Mouse (Mus musculus) adrenal gland, postnatal 10 days (tissue): ENCODE measurements around the gene Ddx28. TPM values are rescaled to one million over a fixed set of nuclear protein-coding genes. Genes with fewer than 3 reads are reported as not detected.

Experiments
- DNase-seq: peaks from one replicate; pipeline ENCODE4 v3.0.0; 2021; ENCODE audit warnings: mixed read lengths
- total RNA-seq, 2 experiments: library from RNA; stranded (reverse); gene quantifications; 2 replicates each; pipeline ENCODE4 v1.2.3; 2021

The Ddx28 gene
- total RNA-seq, 2 experiments from 2014 or later = 13.1 to 16.2 TPM

- DNase-seq = peak; percentile 42
Measured at GRCm38 (mm10) chr8:105966692-105967311, 44.9 kb downstream of the Ddx28 start.

- DNase-seq = peak; percentile 91
Measured at GRCm38 (mm10) chr8:105965905-105966341, 45.8 kb downstream of the Ddx28 start, which contains the start of gene Slc12a4. Slc12a4 (minus strand) TSS chr8:105966097.

- DNase-seq = peak; percentile 74
Measured at GRCm38 (mm10) chr8:105965266-105965904, 46.3 kb downstream of the Ddx28 start.

GRCm38 (mm10) chr8:105964506-105965265 is 47.0 kb downstream of the Ddx28 start:
- no peak for DNase-seq

GRCm38 (mm10) chr8:105961536-105961935 is 50.1 kb downstream of the Ddx28 start:
- no peak for DNase-seq

GRCm38 (mm10) chr8:105961101-105961500 is 50.6 kb downstream of the Ddx28 start:
- DNase-seq = no peak

Other genes with a start within 250 kb of the Ddx28 start
- gene Ranbp10, start 184.5 kb downstream of the Ddx28 start, total RNA-seq = 10 to 100 TPM; 25.4 to 30.0 TPM
- not detected for gene Tsnaxip1, start 184.2 kb downstream of the Ddx28 start, total RNA-seq
- 10 to 100 TPM in 1 of 2 experiments, 1 to 10 TPM in 1; 7.6 to 10.4 TPM for gene Cenpt, start 158.6 kb downstream of the Ddx28 start, total RNA-seq
- gene Thap11, start 156.8 kb downstream of the Ddx28 start, total RNA-seq = 10 to 100 TPM; 28.3 to 32.0 TPM
- gene Nutf2, start 151.3 kb downstream of the Ddx28 start, total RNA-seq = 10 to 100 TPM; 39.1 to 40.1 TPM
- gene Edc4, start 131.0 kb downstream of the Ddx28 start, total RNA-seq = 10 to 100 TPM; 28.0 to 35.3 TPM
- under 1 TPM in 1 of 2 experiments, not detected in 1; 0.55 TPM for gene Nrn1l, start 118.3 kb downstream of the Ddx28 start, total RNA-seq
- 10 to 100 TPM; 32.9 to 35.6 TPM for gene Pskh1, start 111.4 kb downstream of the Ddx28 start, total RNA-seq
- under 1 TPM; 0.30 to 0.70 TPM for gene Ctrl, start 78.0 kb downstream of the Ddx28 start, total RNA-seq
- 10 to 100 TPM; 58.0 to 66.3 TPM for gene Psmb10, start 73.4 kb downstream of the Ddx28 start, total RNA-seq
- gene Lcat, start 68.5 kb downstream of the Ddx28 start, total RNA-seq = 10 to 100 TPM; 39.2 to 89.9 TPM
- gene Slc12a4, start 45.8 kb downstream of the Ddx28 start, total RNA-seq = 10 to 100 TPM; 30.5 to 33.7 TPM
- gene Dpep3, start 32.5 kb downstream of the Ddx28 start, total RNA-seq = not detected
- gene Dus2, start 20.5 kb downstream of the Ddx28 start, total RNA-seq = 10 to 100 TPM; 13.5 to 15.2 TPM
- not detected for gene Dpep2nb, start 5.9 kb downstream of the Ddx28 start, total RNA-seq
- gene Nfatc3, start 47.0 kb upstream of the Ddx28 start, total RNA-seq = 10 to 100 TPM; 39.1 to 47.7 TPM
- 10 to 100 TPM; 14.8 to 15.4 TPM for gene Esrp2, start 125.1 kb upstream of the Ddx28 start, total RNA-seq
- gene Pla2g15, start 138.5 kb upstream of the Ddx28 start, total RNA-seq = 10 to 100 TPM; 17.6 to 21.4 TPM
- 10 to 100 TPM; 28.2 to 28.7 TPM for gene Slc7a6, start 157.0 kb upstream of the Ddx28 start, total RNA-seq
- 10 to 100 TPM; 21.9 to 26.4 TPM for gene Slc7a6os, start 199.1 kb upstream of the Ddx28 start, total RNA-seq
- 10 to 100 TPM; 24.1 to 31.3 TPM for gene Prmt7, start 199.1 kb upstream of the Ddx28 start, total RNA-seq